In the genomic region with DNA sequence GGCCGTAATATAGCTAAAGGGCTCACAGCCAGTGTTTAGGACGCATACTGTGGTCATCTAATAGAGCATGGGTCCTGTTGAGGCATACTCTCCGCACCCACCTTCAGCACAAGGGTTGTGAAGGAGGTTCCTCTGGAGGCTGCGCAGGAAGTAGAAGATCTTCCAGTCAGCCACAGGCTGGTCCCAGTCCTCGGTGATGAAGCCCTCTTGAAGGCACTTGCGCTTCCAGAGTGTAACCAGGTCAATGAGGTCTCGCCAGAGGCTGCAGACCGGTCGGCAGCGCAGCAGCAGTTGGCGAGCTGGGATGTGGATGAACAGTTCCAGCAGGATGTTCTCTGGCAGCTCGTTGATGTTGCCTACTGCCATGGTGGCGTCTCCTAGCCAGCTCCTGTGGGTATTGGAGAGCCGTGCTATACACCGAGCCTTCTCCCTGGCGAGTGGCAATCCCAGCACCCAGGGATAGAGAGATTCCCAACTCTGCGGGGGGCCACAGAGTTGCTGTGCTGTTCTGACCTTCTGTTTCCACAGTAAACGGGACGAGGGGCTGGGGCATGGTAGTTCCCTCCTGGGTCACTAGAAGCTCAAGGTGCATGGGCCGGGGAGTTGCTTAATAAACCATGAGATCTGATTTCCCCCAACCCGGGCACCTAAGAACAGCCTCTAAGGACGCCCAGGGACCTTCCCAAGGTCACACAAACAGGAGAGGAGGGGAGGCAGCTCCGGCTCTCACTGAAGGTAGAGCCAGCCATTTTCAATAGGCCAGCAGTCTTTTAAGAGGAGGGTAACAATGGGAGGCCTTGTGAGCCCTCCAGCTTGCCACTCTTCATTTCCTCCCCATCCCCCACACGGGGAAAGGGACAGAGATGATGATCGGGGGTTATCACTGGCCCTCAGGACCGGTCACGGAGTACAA, we compare ENCODE assay signal across 8 mouse cellular contexts. TPM values are rescaled to one million over a fixed set of nuclear protein-coding genes. Genes with fewer than 3 reads are reported as not detected.
DNase-seq lines count a peak whose midpoint lies in the region; ATAC-seq and TF ChIP-seq lines count a peak whose summit lies in the region.

No protein-coding gene starts in this region.

- 0 out of 2 replicates have a peak, but pooled peaks have one; percentile 0 for ATAC-seq in intestine, embryonic 16.5 days
- ATAC-seq in frontal cortex, adult (ENCODE audit: low TSS enrichment), result no peak

- peaks cover 36% of the 10 kb centered on the region for H3K4me1 ChIP-seq in heart, embryonic 10.5 days
- H3K4me1 ChIP-seq in E14TG2a.4 (replicated peaks; ENCODE audit: low read depth, low read length), result peaks cover 77% of the 10 kb centered on the region
- H3K4me1 ChIP-seq in intestine, embryonic 16.5 days (ENCODE audit: control insufficient read depth, insufficient read depth, low read length), result peaks cover 8% of the 10 kb centered on the region; the same call in 1 of the 2 replicates

- peak overlapping the region; percentile 80 for H3K4me3 ChIP-seq in heart, embryonic 10.5 days
- H3K4me3 ChIP-seq in E14TG2a.4 (replicated peaks; ENCODE audit: low read length) (peak overlapping the region; percentile 85), macrophage (ENCODE audit: inconsistent target) (peak overlapping the region; percentile 37; the same call in 1 of the 2 replicates)
- H3K4me3 ChIP-seq in intestine, embryonic 16.5 days (ENCODE audit: low read length), result peak overlapping the region; percentile 65

- no peaks in the 10 kb centered on the region for H3K79me2 ChIP-seq in macrophage (ENCODE audit: inconsistent target)

- peak overlapping the region; percentile 90 for H3K27ac ChIP-seq in heart, embryonic 10.5 days
- no peak overlapping the region for H3K27ac ChIP-seq in intestine, embryonic 16.5 days (ENCODE audit: low read length)
- H3K27ac ChIP-seq in macrophage, result no peak overlapping the region

- peaks cover 52% of the 10 kb centered on the region for H3K27me3 ChIP-seq in heart, embryonic 10.5 days (ENCODE audit: insufficient read depth, poor library complexity, severe bottlenecking)
- peaks cover 30% of the 10 kb centered on the region for H3K27me3 ChIP-seq in E14TG2a.4 (ENCODE audit: insufficient read depth, low read length)
- peaks cover 38% of the 10 kb centered on the region for H3K27me3 ChIP-seq in intestine, embryonic 16.5 days (replicated peaks; ENCODE audit: control insufficient read depth, insufficient read depth, low read length)

- H3K4me2 ChIP-seq in intestine, embryonic 16.5 days (ENCODE audit: low read depth, low read length), result peak overlapping the region; percentile 100

- 28% methylated on average over 27 of the region's 27 CpGs for WGBS in heart, embryonic 10.5 days
- 38% methylated on average over 27 of the region's 27 CpGs for WGBS in intestine, embryonic 16.5 days
- 74% methylated on average over 24 of the region's 27 CpGs for WGBS in macrophage (ENCODE audit: missing documents)

- DNase-seq in heart, embryonic 10.5 days (ENCODE audit: low spot score), result no peak
- no peak for DNase-seq in heart, adult 18-20 months
- DNase-seq in embryo, embryonic 10.5 days (ENCODE audit: low spot score), result peak; percentile 72
- DNase-seq in spleen, adult 12 weeks (ENCODE audit: low spot score), result no peak

- H3K9me3 ChIP-seq in heart, embryonic 10.5 days, result no peaks in the 10 kb centered on the region
- no peaks in the 10 kb centered on the region for H3K9me3 ChIP-seq in E14TG2a.4 (ENCODE audit: low read length)
- H3K9me3 ChIP-seq in intestine, embryonic 16.5 days (ENCODE audit: control insufficient read depth, low read length), result no peaks in the 10 kb centered on the region

- H3K9ac ChIP-seq in intestine, embryonic 16.5 days (ENCODE audit: low read depth, low read length), result peak overlapping the region; percentile 77

- TF ChIP-seq CTCF in E14TG2a.4 (conservative IDR thresholded peaks at IDR 0.05; ENCODE audit: low read length), result no peak

- H3K36me3 ChIP-seq in heart, embryonic 10.5 days, result peaks cover 23% of the 10 kb centered on the region
- H3K36me3 ChIP-seq in E14TG2a.4 (ENCODE audit: insufficient read depth, low read length), result peaks cover 34% of the 10 kb centered on the region
- peaks cover 3% of the 10 kb centered on the region; the same call in 1 of the 2 replicates for H3K36me3 ChIP-seq in intestine, embryonic 16.5 days (ENCODE audit: control insufficient read depth, insufficient read depth, low read length)
- no peaks in the 10 kb centered on the region for H3K36me3 ChIP-seq in macrophage (ENCODE audit: inconsistent target)

RNA-seq across cellular contexts. Expression of gene Fbxo44, which starts 1.6 kb away (rescaled TPM):
- 13.0 and 23.1 TPM in 2 replicates for polyA plus RNA-seq in heart, embryonic 10.5 days (2016; fragmentation: Nextera tagmentation; extraction: Ambion mirVana)
- total RNA-seq in heart, adult 18-20 months (2021), result 10 to 100 TPM; 22.8 to 23.0 TPM
- polyA plus RNA-seq in intestine, embryonic 16.5 days (2015; fragmentation: Nextera tagmentation; extraction: Ambion mirVana), result 6.8 and 7.3 TPM in 2 replicates
- 10 to 100 TPM in 1 of 26 experiments, 1 to 10 TPM in 23, not detected in 2; 1.7 to 10.3 (median 3.9) TPM for total RNA-seq in macrophage (2018; cell fraction: chromatin; rRNA removed)
- 1 to 10 TPM; 1.3 to 3.9 (median 2.1) TPM for total RNA-seq in macrophage (2018; cell fraction: cytosol; rRNA removed)
- 1 to 10 TPM; 1.1 to 6.2 (median 3.1) TPM for total RNA-seq in macrophage (2018; cell fraction: nucleus; rRNA removed)
- 1.5 to 3.2 TPM (median 1.7 TPM) in 3 replicates for polyA plus RNA-seq in macrophage (2018)

RNA-seq across cellular contexts. Expression of gene Fbxo2, which starts 1.7 kb away (rescaled TPM):
- polyA plus RNA-seq in heart, embryonic 10.5 days (2016; fragmentation: Nextera tagmentation; extraction: Ambion mirVana), result 0.67 and 0.97 TPM in 2 replicates
- total RNA-seq in heart, adult 18-20 months (2021), result under 1 TPM; 0.28 to 0.35 TPM
- 0.34 and 0.64 TPM in 2 replicates for polyA plus RNA-seq in intestine, embryonic 16.5 days (2015; fragmentation: Nextera tagmentation; extraction: Ambion mirVana)
- total RNA-seq in macrophage (2018; cell fraction: chromatin; rRNA removed), result not detected
- not detected for total RNA-seq in macrophage (2018; cell fraction: cytosol; rRNA removed)
- not detected for total RNA-seq in macrophage (2018; cell fraction: nucleus; rRNA removed)
- polyA plus RNA-seq in macrophage (2018), result not detected in 3 replicates

RNA-seq across cellular contexts. Expression of gene Fbxo6, which starts 6.8 kb away (rescaled TPM):
- polyA plus RNA-seq in heart, embryonic 10.5 days (2016; fragmentation: Nextera tagmentation; extraction: Ambion mirVana), result 19.5 and 21.1 TPM in 2 replicates
- total RNA-seq in heart, adult 18-20 months (2021), result 10 to 100 TPM; 41.0 to 42.1 TPM
- polyA plus RNA-seq in intestine, embryonic 16.5 days (2015; fragmentation: Nextera tagmentation; extraction: Ambion mirVana), result 22.7 and 23.8 TPM in 2 replicates
- total RNA-seq in macrophage (2018; cell fraction: chromatin; rRNA removed), result 10 to 100 TPM in 19 of 26 experiments, 1 to 10 TPM in 7; 4.7 to 21.0 (median 12.7) TPM
- 10 to 100 TPM; 37.5 to 60.3 (median 50.6) TPM for total RNA-seq in macrophage (2018; cell fraction: cytosol; rRNA removed)
- 10 to 100 TPM; 14.4 to 32.4 (median 23.2) TPM for total RNA-seq in macrophage (2018; cell fraction: nucleus; rRNA removed)
- polyA plus RNA-seq in macrophage (2018), result 31.9 to 51.1 TPM (median 41.3 TPM) in 3 replicates

RNA-seq across cellular contexts. Expression of gene Draxin, which starts 28.2 kb away (rescaled TPM):
- polyA plus RNA-seq in heart, embryonic 10.5 days (2016; fragmentation: Nextera tagmentation; extraction: Ambion mirVana), result 0.12 and 0.48 TPM in 2 replicates
- under 1 TPM; 0.07 to 0.08 TPM for total RNA-seq in heart, adult 18-20 months (2021)
- 0.06 and 0.07 TPM in 2 replicates for polyA plus RNA-seq in intestine, embryonic 16.5 days (2015; fragmentation: Nextera tagmentation; extraction: Ambion mirVana)
- total RNA-seq in macrophage (2018; cell fraction: chromatin; rRNA removed), result not detected
- total RNA-seq in macrophage (2018; cell fraction: cytosol; rRNA removed), result under 1 TPM in 2 of 26 experiments, not detected in 24; 0.03 to 0.04 TPM
- not detected for total RNA-seq in macrophage (2018; cell fraction: nucleus; rRNA removed)
- not detected in 3 replicates for polyA plus RNA-seq in macrophage (2018)

RNA-seq across cellular contexts. Expression of gene Mad2l2, which starts 28.5 kb away (rescaled TPM):
- polyA plus RNA-seq in heart, embryonic 10.5 days (2016; fragmentation: Nextera tagmentation; extraction: Ambion mirVana), result 43.3 and 51.9 TPM in 2 replicates
- total RNA-seq in heart, adult 18-20 months (2021), result 10 to 100 TPM; 12.2 to 14.5 TPM
- 29.3 and 30.1 TPM in 2 replicates for polyA plus RNA-seq in intestine, embryonic 16.5 days (2015; fragmentation: Nextera tagmentation; extraction: Ambion mirVana)
- 10 to 100 TPM in 5 of 26 experiments, 1 to 10 TPM in 19, not detected in 2; 1.1 to 15.2 (median 5.4) TPM for total RNA-seq in macrophage (2018; cell fraction: chromatin; rRNA removed)
- total RNA-seq in macrophage (2018; cell fraction: cytosol; rRNA removed), result 10 to 100 TPM in 10 of 26 experiments, 1 to 10 TPM in 16; 6.5 to 13.0 (median 9.6) TPM
- total RNA-seq in macrophage (2018; cell fraction: nucleus; rRNA removed), result 10 to 100 TPM in 4 of 26 experiments, 1 to 10 TPM in 22; 1.9 to 18.9 (median 5.7) TPM
- 7.8 to 13.8 TPM (median 12.4 TPM) in 3 replicates for polyA plus RNA-seq in macrophage (2018)
